Mouse (Mus musculus) layer of hippocampus, adult 9-11 months (tissue): Measurements from ENCODE around the gene Atg7.

ENCODE experiments used
- DNase-seq: peaks from one replicate; pipeline ENCODE4 v3.0.0; 2022

Atg7 gene

GRCm38 (mm10) chr6:114860677-114861568 is 218.0 kb downstream of the Atg7 start:
- peak; percentile 57 for DNase-seq

DNA sequence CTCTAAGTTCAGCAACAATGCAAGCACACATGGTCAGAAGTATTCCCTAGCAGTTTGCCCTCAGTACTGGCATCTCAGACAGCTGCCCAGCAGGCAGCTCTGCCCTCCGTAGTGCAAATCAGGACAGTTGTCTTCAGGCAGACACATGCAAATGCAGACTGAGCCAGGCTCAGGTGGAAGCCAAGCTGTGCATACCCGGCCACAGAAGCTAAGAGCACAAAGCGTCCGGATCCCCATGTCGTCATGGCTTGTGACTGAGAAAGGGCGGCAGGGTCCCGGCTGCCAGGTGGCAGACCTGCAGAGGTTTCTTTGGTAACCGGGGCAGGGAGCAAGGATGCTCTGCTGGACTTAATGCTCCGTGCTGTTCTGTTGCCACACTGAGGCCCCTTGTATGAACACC is 218.7 kb downstream of the Atg7 start:
- no peak for DNase-seq

DNA sequence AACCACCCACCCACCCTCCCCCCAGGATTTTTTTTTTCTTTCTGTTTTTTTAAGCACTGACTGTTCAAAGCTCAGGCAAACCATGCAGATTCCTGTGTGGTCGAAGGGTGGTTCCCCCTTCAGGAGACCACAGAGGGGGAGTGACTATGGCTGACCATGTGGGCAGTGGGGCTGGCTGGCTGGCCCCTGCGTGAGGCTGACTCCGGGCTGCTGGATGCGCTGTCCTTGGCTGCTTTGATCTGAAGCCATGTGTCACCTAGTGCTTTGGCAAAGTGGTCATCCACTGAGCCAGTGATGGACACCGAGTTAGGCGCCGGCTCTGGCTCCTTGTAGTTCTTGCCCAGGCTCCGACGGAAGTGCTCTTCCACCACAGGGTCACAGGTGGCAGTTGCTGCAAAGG is 219.1 kb downstream of the Atg7 start:
- no peak for DNase-seq

DNA sequence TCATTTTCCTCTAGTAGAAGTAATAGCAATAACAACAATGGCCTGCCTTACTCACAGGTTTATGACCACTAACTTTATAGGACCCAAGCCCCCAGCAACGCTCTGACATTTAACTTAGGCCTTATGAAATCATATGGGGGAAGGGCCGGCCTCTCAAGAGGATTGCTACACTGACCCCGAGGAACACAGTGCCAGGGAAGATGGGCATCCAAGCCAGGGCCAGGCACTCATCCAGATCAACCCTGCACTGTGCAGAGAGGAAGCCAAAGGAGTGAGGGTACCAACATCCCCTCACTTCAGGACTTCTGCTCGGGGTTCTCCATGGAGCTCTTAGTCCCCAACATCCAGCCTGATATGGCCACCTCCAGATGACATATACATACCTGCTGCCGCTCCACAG is 220.6 kb downstream of the Atg7 start:
- DNase-seq = no peak

DNA sequence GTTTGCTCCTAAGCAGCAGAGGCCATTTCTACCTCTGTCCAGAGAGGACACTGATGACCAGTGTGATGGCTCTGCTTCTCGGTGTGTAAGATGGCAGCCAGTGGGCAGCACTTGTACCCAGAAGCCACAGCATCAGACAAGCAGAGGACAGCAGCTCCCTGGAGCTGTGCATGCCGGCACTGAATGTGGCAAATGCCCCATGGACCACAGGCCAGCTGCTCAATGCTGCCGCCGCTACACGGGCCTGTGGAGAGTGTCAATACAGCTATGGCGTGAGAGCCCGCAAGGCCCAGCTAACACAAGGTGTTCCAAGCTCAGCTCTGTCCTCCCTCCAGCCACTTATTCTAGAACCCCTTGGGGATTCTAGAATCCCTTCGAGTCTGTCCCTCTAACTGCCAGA is 221.5 kb downstream of the Atg7 start:
- DNase-seq = no peak

DNA sequence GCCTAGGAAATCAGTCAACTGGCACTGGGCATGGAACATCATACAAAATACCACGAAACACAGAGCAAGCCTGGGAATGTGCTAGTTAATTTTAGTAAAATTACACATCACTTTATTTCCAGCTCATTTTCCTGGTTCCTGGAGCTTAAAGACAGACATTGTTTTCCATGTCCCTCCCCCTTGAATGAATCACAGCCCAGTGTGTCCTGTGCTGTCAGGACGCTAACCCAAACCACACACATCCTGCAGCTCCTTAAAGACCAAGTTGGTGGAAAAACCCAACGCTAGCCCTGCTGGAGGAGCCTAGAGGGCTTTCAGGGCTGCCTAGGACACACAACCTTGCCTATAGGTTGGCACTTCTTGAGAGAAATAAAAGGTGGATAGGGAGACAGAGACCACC is 223.2 kb downstream of the Atg7 start:
- no peak for DNase-seq

GRCm38 (mm10) chr6:114866619-114867018 is 223.7 kb downstream of the Atg7 start:
- DNase-seq = no peak

GRCm38 (mm10) chr6:114868656-114869055 is 225.8 kb downstream of the Atg7 start:
- no peak for DNase-seq

DNA sequence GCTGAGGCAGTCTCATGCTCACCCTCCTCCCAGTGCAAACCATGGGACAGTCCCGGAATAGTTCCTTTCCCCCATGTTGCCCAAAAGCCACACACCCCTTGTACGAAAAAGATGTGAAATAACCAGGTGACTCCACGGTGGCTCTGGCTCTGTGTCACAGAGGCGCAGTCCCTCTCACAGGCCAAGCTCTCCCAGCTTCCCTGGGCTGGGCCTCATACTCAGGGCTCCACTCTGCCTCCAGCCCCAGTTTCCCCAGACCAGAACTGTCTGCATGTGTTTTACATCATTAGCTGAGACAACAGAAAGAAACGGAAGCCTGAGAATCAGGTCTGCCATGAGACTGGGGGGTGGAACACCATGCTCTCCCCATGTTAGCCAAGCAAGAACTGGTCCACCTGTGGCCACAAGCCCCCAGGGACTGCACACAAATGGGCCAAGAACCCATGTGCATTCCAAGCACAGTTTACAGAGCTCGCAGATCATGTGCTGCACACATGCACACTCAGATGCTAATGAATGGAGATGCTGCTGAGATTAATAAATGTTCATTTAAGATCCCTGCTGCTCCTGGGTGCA is 226.7 kb downstream of the Atg7 start:
- no peak for DNase-seq

DNA sequence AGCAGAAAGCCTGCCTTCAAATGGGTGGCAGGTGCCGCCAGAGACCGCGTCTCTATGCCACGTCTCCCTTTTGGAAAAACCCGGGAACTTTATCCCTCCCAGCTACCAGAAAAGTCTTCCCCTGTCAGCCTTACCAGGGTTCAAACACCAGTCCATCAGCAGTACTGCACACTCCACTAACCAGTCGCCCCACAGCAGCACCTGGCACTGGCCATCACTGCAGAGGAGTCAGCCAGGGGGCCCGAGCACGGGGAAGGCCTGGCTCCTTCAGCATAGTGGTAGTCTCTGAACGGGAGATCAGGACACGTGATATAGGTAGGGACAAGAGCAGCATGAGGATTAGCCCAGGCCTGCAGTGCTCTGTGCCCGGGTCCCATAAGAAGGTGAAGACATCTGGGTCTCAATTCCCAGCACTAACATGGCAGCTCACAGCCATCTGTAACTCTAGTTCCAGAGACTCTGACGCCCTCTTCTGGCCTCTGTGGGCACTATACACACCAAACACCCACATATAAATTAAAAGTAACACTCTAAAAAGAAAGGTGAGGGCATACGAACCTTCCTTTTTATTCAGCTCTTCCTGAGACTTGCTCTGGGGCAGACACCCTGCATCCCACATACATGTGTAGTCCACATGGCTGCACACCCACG is 228.2 kb downstream of the Atg7 start:
- no peak for DNase-seq

DNA sequence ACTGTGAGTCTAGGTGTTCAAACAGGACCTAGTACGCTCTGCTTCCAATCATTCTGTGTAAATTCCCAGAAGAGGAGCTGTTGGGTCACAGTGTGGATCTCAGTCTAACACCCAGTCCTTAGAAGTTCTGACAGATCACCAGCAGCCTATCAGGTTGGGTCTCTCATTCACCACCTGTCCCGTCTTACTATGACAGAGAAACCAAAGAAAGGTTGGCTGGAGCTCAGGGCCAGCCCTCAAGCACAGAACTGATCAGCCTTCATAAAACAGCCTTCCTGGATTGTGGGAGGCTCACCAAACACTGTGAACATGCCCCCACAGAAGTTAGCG is 230.9 kb downstream of the Atg7 start:
- DNase-seq = no peak

DNA sequence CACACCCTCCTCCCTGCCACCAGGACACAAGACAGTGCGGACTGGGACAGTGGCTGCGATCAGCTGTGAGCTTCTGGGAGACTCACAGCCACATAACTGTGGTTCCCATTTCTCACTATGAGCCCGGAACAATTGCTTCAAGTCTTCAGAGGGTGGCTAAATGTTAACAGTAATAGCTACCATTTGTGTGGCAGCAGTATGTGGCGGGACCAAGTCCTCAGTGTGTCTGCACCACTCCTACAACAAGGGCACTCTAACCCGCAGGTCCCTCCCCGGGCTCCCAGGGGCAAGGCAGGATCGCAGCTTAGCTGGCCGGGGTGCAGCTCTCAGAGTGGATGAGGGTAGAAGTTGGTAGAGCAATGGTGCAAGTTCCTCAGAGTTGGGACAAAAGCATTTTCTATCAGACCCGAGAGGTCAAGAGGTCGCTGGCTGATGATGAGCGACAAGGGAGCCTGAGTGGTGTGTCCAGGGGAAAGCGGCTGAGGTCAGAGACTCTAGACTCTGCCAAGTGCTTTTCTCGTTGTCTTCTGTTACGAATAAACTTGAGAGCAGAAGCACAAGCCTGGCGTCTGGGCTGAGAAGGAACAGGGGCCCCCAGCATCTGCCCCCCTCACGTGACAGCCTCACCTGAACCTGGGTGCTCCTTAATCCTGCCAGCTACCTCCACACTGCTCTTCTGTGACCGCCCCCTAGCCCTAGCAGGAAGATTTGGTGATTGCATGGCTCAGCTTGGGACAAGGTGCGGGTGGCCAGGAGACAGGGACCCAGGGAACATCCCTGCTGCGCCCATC is 231.4 kb downstream of the Atg7 start:
- no peak for DNase-seq

GRCm38 (mm10) chr6:114875018-114875558 is 232.2 kb downstream of the Atg7 start:
- peak; percentile 93 for DNase-seq

DNA sequence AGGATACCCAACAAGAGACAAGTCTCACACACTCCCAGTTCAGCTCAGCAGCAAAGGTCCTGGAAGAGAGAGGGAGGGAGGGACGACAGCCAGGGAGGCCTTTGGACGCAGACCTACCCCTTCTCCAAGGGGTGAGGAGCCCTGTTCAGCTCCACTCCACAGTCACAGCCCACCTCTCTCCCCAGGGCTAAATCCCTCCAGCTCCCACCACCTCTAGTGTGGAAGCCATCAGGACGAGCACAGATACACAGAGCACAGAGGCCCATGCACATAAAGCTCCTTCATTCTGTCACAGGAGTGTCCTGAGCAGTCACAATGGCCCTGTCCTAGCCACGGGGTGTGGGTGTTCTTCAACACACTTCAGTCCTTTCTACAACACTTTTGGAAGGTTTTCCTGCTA is 233.1 kb downstream of the Atg7 start:
- DNase-seq = no peak

GRCm38 (mm10) chr6:114876546-114876945 is 233.6 kb downstream of the Atg7 start:
- no peak for DNase-seq

DNA sequence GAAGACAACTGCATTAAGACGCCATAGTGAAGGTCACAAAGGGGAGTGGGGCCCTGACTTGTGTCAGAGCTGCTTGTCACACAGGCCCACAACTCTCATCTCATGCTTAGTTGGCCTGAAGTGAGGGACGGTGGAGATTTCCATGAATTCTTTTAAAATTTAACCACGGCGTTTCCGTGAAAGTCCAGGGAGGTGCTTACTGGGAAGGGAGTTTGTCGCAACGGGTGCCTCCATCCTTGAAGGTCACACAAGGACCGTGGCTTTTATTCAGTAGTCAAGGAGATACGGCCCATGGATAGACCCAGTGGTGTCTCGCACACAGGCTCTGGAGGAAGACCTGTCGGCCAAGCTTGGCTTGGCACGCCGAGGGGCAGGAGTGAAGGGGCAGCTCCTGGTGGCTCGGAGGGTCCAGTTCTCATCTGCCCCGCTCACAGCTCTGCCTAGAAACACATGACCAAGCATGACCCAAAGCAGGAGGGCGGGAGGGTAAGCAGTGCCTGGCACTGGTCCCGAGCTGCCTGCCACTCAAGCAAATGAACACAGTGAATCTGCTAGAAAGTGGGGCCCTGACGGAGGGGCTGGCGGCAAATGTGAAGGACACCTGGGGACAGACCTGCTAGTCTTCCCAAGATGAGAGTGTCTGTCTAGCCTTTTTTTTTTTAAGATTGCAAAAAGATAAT is 236.1 kb downstream of the Atg7 start:
- DNase-seq = no peak

DNA sequence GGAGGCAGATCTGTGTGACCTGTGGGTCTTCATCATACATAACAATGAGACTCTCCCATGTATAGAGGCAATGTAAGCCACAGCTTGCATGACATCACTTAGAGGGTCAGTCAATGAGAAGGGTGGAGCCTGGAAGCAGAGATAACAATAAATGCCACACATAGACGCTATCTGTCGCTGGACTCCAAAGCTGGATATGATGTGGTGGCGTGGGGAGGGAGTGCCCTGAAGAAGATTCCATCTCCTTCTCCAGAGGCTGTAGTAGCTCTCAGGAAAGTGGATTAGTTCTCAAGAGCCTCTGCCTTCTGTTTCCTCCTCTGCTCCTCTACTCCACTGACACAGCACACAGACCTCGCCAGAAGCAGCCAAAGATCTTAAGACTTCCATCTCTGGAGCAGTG is 237.9 kb downstream of the Atg7 start:
- DNase-seq = no peak

DNA sequence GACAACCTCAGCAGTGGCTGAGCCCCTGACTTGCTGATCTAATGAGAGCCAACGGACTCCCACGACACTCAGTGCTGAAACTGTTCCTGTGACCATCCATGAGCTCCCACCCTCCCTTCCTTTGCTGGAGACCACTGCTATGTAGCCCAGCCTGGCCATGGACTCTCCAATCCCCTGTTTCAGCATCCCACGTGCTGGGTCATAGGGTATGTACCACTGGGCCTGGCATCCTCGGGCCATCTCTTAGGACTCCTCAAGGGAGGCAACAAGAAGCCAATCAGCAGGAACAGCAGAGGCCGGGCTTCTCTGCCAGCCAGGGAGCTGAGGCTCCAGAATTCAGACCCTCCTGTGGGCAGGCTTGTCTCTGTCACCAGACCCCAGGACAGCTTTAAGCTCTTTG is 239.3 kb downstream of the Atg7 start:
- DNase-seq = no peak

- DNase-seq = no peak
Measured at GRCm38 (mm10) chr6:114882675-114883074, 239.8 kb downstream of the Atg7 start.

GRCm38 (mm10) chr6:114883261-114883740 is 240.4 kb downstream of the Atg7 start:
- DNase-seq = peak; percentile 88

DNA sequence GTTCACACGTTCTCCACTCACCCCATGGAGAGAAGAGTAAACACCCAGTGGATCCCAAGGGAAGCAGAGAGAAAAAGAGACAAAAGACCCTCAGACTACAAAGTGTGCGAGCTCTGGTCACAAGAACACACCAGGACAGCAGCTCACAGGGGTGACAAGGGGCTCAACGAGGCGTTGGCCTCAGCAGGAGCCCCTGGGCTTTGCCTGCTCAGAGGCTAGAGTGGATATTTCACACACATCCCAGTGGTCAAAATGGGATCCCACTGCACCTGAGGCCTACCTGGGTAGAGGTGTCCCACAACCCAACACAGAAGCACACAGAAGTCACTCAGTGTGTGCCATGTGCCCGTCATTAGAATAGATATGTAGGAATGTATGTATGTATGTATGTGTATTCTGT is 242.2 kb downstream of the Atg7 start:
- no peak for DNase-seq

DNA sequence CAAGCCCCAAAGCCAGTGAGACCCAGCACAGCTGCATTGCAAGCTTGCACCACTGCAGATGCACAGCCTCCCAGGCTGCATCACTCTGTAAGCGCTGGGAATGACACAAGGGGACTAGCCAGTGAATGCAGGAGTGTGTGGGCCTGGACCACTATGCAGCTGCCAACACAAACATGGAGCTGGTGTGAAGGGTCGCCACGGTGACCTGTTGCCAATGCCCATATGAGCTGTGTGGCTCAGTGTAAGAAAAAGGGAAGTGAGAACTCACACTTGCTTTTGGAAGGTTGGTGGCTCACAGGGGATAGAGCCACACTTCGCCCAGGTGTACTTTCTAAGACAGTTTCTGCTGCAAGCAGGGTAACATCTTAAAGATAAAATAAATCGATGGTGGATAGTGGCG is 243.1 kb downstream of the Atg7 start:
- no peak for DNase-seq
